Mouse (Mus musculus) MEL (cell line): Measurements from ENCODE around the gene Abcb10. TPM values are rescaled to one million over a fixed set of nuclear protein-coding genes. Genes with fewer than 3 reads are reported as not detected.

Experiments used
- DNase-seq: peaks from one replicate; pipeline ENCODE4 v3.0.0; 2011; ENCODE audit warnings: low read depth, low spot score
- H3K27ac ChIP-seq: 2 replicates; pipeline ENCODE4 v1.5.1; 2012; ENCODE audit warnings: low read depth, mild to moderate bottlenecking, control low read depth, low read length, moderate library complexity; ENCODE audit not compliant: control insufficient read depth
- H3K27me3 ChIP-seq, 2 experiments: fragments of 150-350 bp in 1 of 2; sonication (generic) in 1 of 2; 2 replicates each; pipeline ENCODE4 v1.6.1; 2012; ENCODE audit warnings: low read length in 2 of 2, mild to moderate bottlenecking in 2 of 2, improper control_type of control experiment in 1 of 2, moderate library complexity in 1 of 2; ENCODE audit not compliant: insufficient read depth in 2 of 2, control insufficient read depth in 1 of 2
- H3K36me3 ChIP-seq, 2 experiments: 2 replicates each; pipeline ENCODE4 v1.6.1; 2012 to 2014; ENCODE audit warnings: low read length in 2 of 2, improper control_type of control experiment in 1 of 2, inconsistent platforms in 1 of 2, mild to moderate bottlenecking in 1 of 2; ENCODE audit not compliant: insufficient read depth in 2 of 2, control insufficient read depth in 1 of 2
- H3K4me1 ChIP-seq, 2 experiments: fragments of 150-350 bp in 1 of 2; sonication (generic) in 1 of 2; 2 replicates each; pipeline ENCODE4 v1.6.1; 2012; ENCODE audit warnings: low read length in 2 of 2, improper control_type of control experiment in 1 of 2, mild to moderate bottlenecking in 1 of 2; ENCODE audit not compliant: insufficient read depth in 2 of 2, control insufficient read depth in 1 of 2
- H3K4me3 ChIP-seq, 2 experiments: fragments of 150-350 bp in 1 of 2; sonication (generic) in 1 of 2; 2 replicates each; pipeline ENCODE4 v1.5.1; 2012; ENCODE audit warnings: low read depth in 2 of 2, low read length in 2 of 2, mild to moderate bottlenecking in 2 of 2, moderate library complexity in 2 of 2, control low read depth in 1 of 2, improper control_type of control experiment in 1 of 2; ENCODE audit not compliant: control insufficient read depth in 1 of 2, insufficient read depth in 1 of 2
- H3K79me2 ChIP-seq: 2 replicates; pipeline ENCODE4 v1.6.1; 2012; ENCODE audit warnings: mild to moderate bottlenecking, low read length, moderate library complexity; ENCODE audit not compliant: control insufficient read depth, poor library complexity, insufficient read depth
- H3K9ac ChIP-seq: 2 replicates; pipeline ENCODE4 v1.6.1; 2012; ENCODE audit warnings: low read depth, mild to moderate bottlenecking, control low read depth, low read length, moderate library complexity; ENCODE audit not compliant: control insufficient read depth, poor library complexity, severe bottlenecking
- H3K9me3 ChIP-seq: fragments of 150-350 bp; sonication (generic); replicated peaks from 2 replicates; pipeline ENCODE4 v1.6.1; 2012; ENCODE audit warnings: mild to moderate bottlenecking, low read length, improper control_type of control experiment, moderate library complexity; ENCODE audit not compliant: insufficient read depth
- CHD2 ChIP-seq: IDR thresholded peaks from 2 replicates; pipeline ENCODE4 v1.6.1; 2011; ENCODE audit warnings: low read length, improper control_type of control experiment
- CTCF ChIP-seq, 3 experiments: IDR thresholded peaks in 2 of 3; conservative IDR thresholded peaks in 1 of 3; 2 replicates each; pipeline ENCODE4 v1.5.1; 2011 to 2012; ENCODE audit warnings: low read length in 3 of 3, low read depth in 2 of 3, mild to moderate bottlenecking in 2 of 3, improper control_type of control experiment in 1 of 3, inconsistent platforms in 1 of 3, mixed read lengths in 1 of 3, moderate library complexity in 1 of 3; ENCODE audit not compliant: control insufficient read depth in 1 of 3, insufficient read depth in 1 of 3, poor library complexity in 1 of 3, severe bottlenecking in 1 of 3
- E2F4 ChIP-seq: IDR thresholded peaks from 2 replicates; pipeline ENCODE4 v1.6.1; 2011; ENCODE audit warnings: low read depth, low read length, improper control_type of control experiment, borderline replicate concordance
- ETS1 ChIP-seq: IDR thresholded peaks from 2 replicates; pipeline ENCODE4 v1.6.1; 2012; ENCODE audit warnings: low read depth, mild to moderate bottlenecking, inconsistent platforms, low read length, improper control_type of control experiment, moderate library complexity
- GABPA ChIP-seq: IDR thresholded peaks from 2 replicates; pipeline ENCODE4 v1.6.1; 2012; ENCODE audit warnings: low read depth, mild to moderate bottlenecking, inconsistent platforms, low read length, improper control_type of control experiment, moderate library complexity
- HCFC1 ChIP-seq: IDR thresholded peaks from 2 replicates; pipeline ENCODE4 v1.6.1; 2012; ENCODE audit warnings: low read depth, mild to moderate bottlenecking, inconsistent platforms, low read length, improper control_type of control experiment, moderate library complexity
- JUND ChIP-seq: IDR thresholded peaks from 2 replicates; pipeline ENCODE4 v1.6.1; 2011; ENCODE audit warnings: low read depth, mild to moderate bottlenecking, improper control_type of control experiment, low read length
- KAT2A ChIP-seq: conservative IDR thresholded peaks from 2 replicates; pipeline ENCODE4 v1.6.1; 2012; ENCODE audit warnings: low read depth, low read length, improper control_type of control experiment, inconsistent platforms
- MAX ChIP-seq: IDR thresholded peaks from 2 replicates; pipeline ENCODE4 v1.6.1; 2011; ENCODE audit warnings: low read length, improper control_type of control experiment
- MAZ ChIP-seq: IDR thresholded peaks from 2 replicates; pipeline ENCODE4 v1.6.1; 2012; ENCODE audit warnings: low read depth, mild to moderate bottlenecking, inconsistent platforms, low read length, improper control_type of control experiment
- MXI1 ChIP-seq: IDR thresholded peaks from 2 replicates; pipeline ENCODE4 v1.6.1; 2011; ENCODE audit warnings: mild to moderate bottlenecking, low read depth, low read length, improper control_type of control experiment
- NRF1 ChIP-seq: IDR thresholded peaks from 2 replicates; pipeline ENCODE4 v1.6.1; 2014; ENCODE audit warnings: low read depth, mild to moderate bottlenecking, inconsistent platforms, low read length, improper control_type of control experiment, moderate library complexity; ENCODE audit not compliant: poor library complexity, insufficient read depth, severe bottlenecking
- POLR2AphosphoS5 ChIP-seq: IDR thresholded peaks from 2 replicates; pipeline ENCODE4 v1.6.1; 2012; ENCODE audit warnings: low read depth, borderline replicate concordance, mild to moderate bottlenecking, inconsistent platforms, low read length, moderate library complexity, mixed read lengths
- RAD21 ChIP-seq: IDR thresholded peaks from 2 replicates; pipeline ENCODE4 v1.6.1; 2011; ENCODE audit warnings: mild to moderate bottlenecking, low read depth, low read length, improper control_type of control experiment
- SMC3 ChIP-seq: IDR thresholded peaks from 2 replicates; pipeline ENCODE4 v1.6.1; 2011; ENCODE audit warnings: low read depth, low read length, improper control_type of control experiment
- TBP ChIP-seq: IDR thresholded peaks from 2 replicates; pipeline ENCODE4 v1.8.0; 2011; ENCODE audit warnings: low read depth, low read length, improper control_type of control experiment
- TCF12 ChIP-seq: IDR thresholded peaks from 2 replicates; pipeline ENCODE4 v1.6.1; 2014; ENCODE audit warnings: low read depth, mild to moderate bottlenecking, inconsistent platforms, low read length, improper control_type of control experiment, moderate library complexity
- UBTF ChIP-seq: IDR thresholded peaks from 2 replicates; pipeline ENCODE4 v1.6.1; 2012; ENCODE audit warnings: low read depth, mild to moderate bottlenecking, inconsistent platforms, low read length, improper control_type of control experiment, moderate library complexity, borderline replicate concordance; ENCODE audit not compliant: insufficient read depth
- USF2 ChIP-seq, 2 experiments: IDR thresholded peaks; 2 replicates each; pipeline ENCODE4 v1.6.1; 2011 to 2012; ENCODE audit warnings: improper control_type of control experiment in 2 of 2, low read length in 2 of 2, borderline replicate concordance in 1 of 2, inconsistent platforms in 1 of 2, low read depth in 1 of 2, mild to moderate bottlenecking in 1 of 2; ENCODE audit not compliant: insufficient read depth in 1 of 2
- ZC3H11A ChIP-seq: IDR thresholded peaks from 2 replicates; pipeline ENCODE4 v1.6.1; 2012; ENCODE audit warnings: low read depth, mild to moderate bottlenecking, inconsistent platforms, low read length, improper control_type of control experiment
- ZMIZ1 ChIP-seq: IDR thresholded peaks from 2 replicates; pipeline ENCODE4 v1.6.1; 2012; ENCODE audit warnings: low read depth, mild to moderate bottlenecking, inconsistent platforms, low read length, improper control_type of control experiment, moderate library complexity
- polyA plus RNA-seq, 2 experiments: library from polyadenylated mRNA; stranded (reverse) in 1 of 2; unstranded in 1 of 2; fragments of >175 nt in 1 of 2; fragments of >200 nt in 1 of 2; gene quantifications; 2 replicates each; pipeline versions ENCODE4 v1.2.1 to v1.2.4; 2012; ENCODE audit warnings: low replicate concordance in 2 of 2, low read depth in 1 of 2; ENCODE audit not compliant: insufficient read length in 2 of 2, insufficient read depth in 1 of 2, missing spikeins in 1 of 2
- total RNA-seq: library from RNA; depleted of rRNA; stranded (reverse); fragments of 300-350 nt; gene quantifications from 2 replicates; pipeline ENCODE4 v1.2.3, GENCODE M21; 2012

The Abcb10 gene
- total and polyA plus RNA-seq, 3 experiments: 32.6 to 37.8 (median 33.7) TPM

DNA sequence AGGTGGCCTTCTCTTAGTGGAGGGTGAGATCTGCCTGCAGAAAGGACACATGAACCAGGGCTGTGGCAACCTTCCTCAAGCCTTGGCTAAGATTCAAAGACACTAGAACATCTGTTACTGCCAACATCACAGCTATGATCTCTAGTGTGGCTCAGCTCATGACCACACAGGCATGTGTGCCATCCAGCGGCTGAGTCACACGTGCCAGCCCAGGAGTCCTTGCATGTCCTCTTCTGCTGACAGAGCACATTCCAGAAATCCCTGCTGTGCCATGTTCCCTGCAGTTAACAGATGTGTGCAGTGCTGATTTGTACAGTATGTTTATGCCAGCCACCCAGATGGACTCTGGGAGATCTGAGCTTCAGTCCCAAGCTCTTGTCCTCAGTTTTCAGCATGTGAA is 16.6 kb upstream of the Abcb10 start:
- no peak overlapping the region for H3K9ac ChIP-seq

GRCm38 (mm10) chr8:123993997-123994396 is 11.1 kb upstream of the Abcb10 start:
- Histone ChIP-seq H3K4me1 (peaks cover 17 to 22% of the 10 kb centered on the region in 2 experiments), H3K36me3 (peaks cover 10 to 19% of the 10 kb centered on the region in 2 experiments), H3K27me3 (no peaks in the 10 kb centered on the region), H3K79me2 (0 out of 2 replicates have a peak, but pooled peaks cover 2% of the 10 kb centered on the region), H3K9me3 (no peaks in the 10 kb centered on the region), H3K27ac (no peak overlapping the region), H3K4me3 (no peak overlapping the region)
- TF ChIP-seq KAT2A: no peak
- no peak for TF ChIP-seq E2F4
- no peak for TF ChIP-seq UBTF
- TF ChIP-seq ZMIZ1: no peak
- no peak for TF ChIP-seq ZC3H11A
- no peak for TF ChIP-seq ETS1
- no peak for TF ChIP-seq POLR2AphosphoS5
- no peak for TF ChIP-seq CTCF (IDR thresholded peaks at IDR 0.05 in 2 of 3, conservative IDR thresholded peaks at IDR 0.05 in 1 of 3; ENCODE audit: control insufficient read depth in 1 of 3, insufficient read depth in 1 of 3, low read depth in 2 of 3, low read length in 3 of 3, poor library complexity in 1 of 3, severe bottlenecking in 1 of 3)
- no peak for TF ChIP-seq MAX
- TF ChIP-seq TCF12: no peak
- TF ChIP-seq CHD2: no peak
- TF ChIP-seq NRF1: no peak
- no peak for TF ChIP-seq TBP
- TF ChIP-seq USF2 (IDR thresholded peaks at IDR 0.05; ENCODE audit: borderline replicate concordance in 1 of 2, insufficient read depth in 1 of 2, low read depth in 1 of 2, low read length in 2 of 2): no peak
- TF ChIP-seq HCFC1: no peak
- TF ChIP-seq MAZ: no peak
- no peak for TF ChIP-seq MXI1
- TF ChIP-seq, all 39 proteins: peak for 0
- no peak overlapping the region for H3K9ac ChIP-seq
- DNase-seq: no peak

More for the DNA sequence above, 16.6 kb upstream of the Abcb10 start:
- H3K27me3 ChIP-seq: no peaks in the 10 kb centered on the region
- H3K4me1 ChIP-seq: no peaks in the 10 kb centered on the region
- H3K27ac ChIP-seq: no peak overlapping the region
- no peak for DNase-seq
- H3K79me2 ChIP-seq: peaks cover 28% of the 10 kb centered on the region
- no peaks in the 10 kb centered on the region for H3K9me3 ChIP-seq
- no peak overlapping the region for H3K4me3 ChIP-seq
- no peak for TF ChIP-seq RAD21
- no peak for TF ChIP-seq JUND
- TF ChIP-seq SMC3: no peak
- no peak for TF ChIP-seq POLR2AphosphoS5
- TF ChIP-seq GABPA: no peak
- no peak for TF ChIP-seq UBTF
- no peak for TF ChIP-seq MAZ
- TF ChIP-seq USF2 (IDR thresholded peaks at IDR 0.05; ENCODE audit: borderline replicate concordance in 1 of 2, insufficient read depth in 1 of 2, low read depth in 1 of 2, low read length in 2 of 2): no peak
- peaks cover 0 to 28% of the 10 kb centered on the region in 2 experiments; a peak in 2 of 4 replicates for H3K36me3 ChIP-seq
